Mouse (Mus musculus) heart, embryonic 11.5 days (tissue): ENCODE measurements around the gene Tssk2. TPM values are rescaled to one million over a fixed set of nuclear protein-coding genes. Genes with fewer than 3 reads are reported as not detected.
A peak's percentile ranks its signal among the peaks of the same experiment; 100 is the strongest.

Experiments
- ATAC-seq: fragments of 200-750 bp; cut with Nextera tagmentation; replicated peaks from 2 replicates; pipeline ENCODE4 v1.8.0; 2017; ENCODE audit warnings: moderate library complexity; ENCODE audit not compliant: insufficient number of reproducible peaks, low FRiP score, low TSS enrichment
- H3K27ac ChIP-seq: fragments of 300-500 bp; sonication (generic); 2 replicates; pipeline ENCODE4 v1.5.1; 2014; ENCODE audit warnings: mild to moderate bottlenecking, low read depth, low read length
- H3K27me3 ChIP-seq: fragments of 300-500 bp; sonication (generic); 2 replicates; pipeline ENCODE4 v1.6.1; 2014; ENCODE audit warnings: mild to moderate bottlenecking, low read length, mixed read lengths; ENCODE audit not compliant: control insufficient read depth, insufficient read depth
- H3K36me3 ChIP-seq: fragments of 300-500 bp; sonication (generic); 2 replicates; pipeline ENCODE4 v1.6.1; 2014; ENCODE audit warnings: mild to moderate bottlenecking, low read length, moderate library complexity, mixed read lengths; ENCODE audit not compliant: control insufficient read depth, insufficient read depth
- H3K4me1 ChIP-seq: fragments of 300-500 bp; sonication (generic); 2 replicates; pipeline ENCODE4 v1.6.1; 2014; ENCODE audit warnings: low read length; ENCODE audit not compliant: control insufficient read depth, insufficient read depth
- H3K4me2 ChIP-seq: fragments of 300-500 bp; sonication (generic); 2 replicates; pipeline ENCODE4 v1.6.1; 2014; ENCODE audit warnings: mild to moderate bottlenecking, moderate library complexity
- H3K4me3 ChIP-seq: fragments of 300-500 bp; sonication (generic); 2 replicates; pipeline ENCODE4 v1.5.1; 2014; ENCODE audit warnings: low read depth, low read length
- H3K9ac ChIP-seq: fragments of 300-500 bp; sonication (generic); 2 replicates; pipeline ENCODE4 v1.6.1; 2014; ENCODE audit warnings: mild to moderate bottlenecking, low read depth, low read length, moderate library complexity
- H3K9me3 ChIP-seq: fragments of 300-500 bp; sonication (generic); replicated peaks from 2 replicates; pipeline ENCODE4 v1.6.1; 2016; ENCODE audit warnings: low read length; ENCODE audit not compliant: control insufficient read depth
- WGBS: fragments of 180-500 bp; shearing (Covaris S2); extraction: QIAGEN DNeasy Blood & Tissue Kit; methylation state at CpG from one replicate; pipeline ENCODE4 v1.1.7; 2014; ENCODE audit not compliant: insufficient replicate concordance; 5-methylcytosine and 5-hydroxymethylcytosine counted together
- polyA plus RNA-seq: library from polyadenylated mRNA; unstranded; fragments of >200 nt; fragmentation: Nextera tagmentation; extraction: Ambion mirVana; gene quantifications from 2 replicates; pipeline ENCODE4 v1.2.1, GENCODE M21; 2014

The Tssk2 gene
- polyA plus RNA-seq, 1 experiment from 2014 or later: 0.11 TPM

DNA sequence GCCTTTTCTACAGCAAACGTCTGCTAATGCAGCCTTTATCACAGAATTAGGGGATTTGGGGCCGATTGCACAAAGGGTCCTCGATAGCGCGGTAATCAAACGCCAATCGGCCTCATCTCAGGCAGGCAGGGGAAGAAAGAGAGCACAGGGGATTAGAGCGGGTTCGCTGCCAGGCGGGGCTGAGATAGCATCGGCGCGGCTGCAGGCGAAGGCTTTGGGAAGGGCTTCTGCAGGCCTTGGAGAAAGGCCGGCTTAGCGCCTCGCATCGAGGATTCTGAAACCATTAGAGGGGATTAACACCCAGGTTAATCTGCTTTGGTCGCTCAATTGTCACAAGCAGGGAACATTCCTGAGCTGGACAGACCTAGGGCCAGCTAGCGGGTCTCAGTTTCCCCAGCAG is 22.1 kb downstream of the Tssk2 start:
- H3K4me1 ChIP-seq: peaks cover 15% of the 10 kb centered on the region
- H3K9me3 ChIP-seq: no peaks in the 10 kb centered on the region
- WGBS: 5% methylated on average over 20 of the region's 20 CpGs
- H3K4me3 ChIP-seq: peak overlapping the region; percentile 2; the same call in 1 of the 2 replicates
- peaks cover 41% of the 10 kb centered on the region for H3K27me3 ChIP-seq
- H3K27ac ChIP-seq: no peak overlapping the region
- no peak for ATAC-seq
- H3K36me3 ChIP-seq: peaks cover 2% of the 10 kb centered on the region; the same call in 1 of the 2 replicates
- H3K9ac ChIP-seq: peak overlapping the region; percentile 90
- peak overlapping the region; percentile 78 for H3K4me2 ChIP-seq

DNA sequence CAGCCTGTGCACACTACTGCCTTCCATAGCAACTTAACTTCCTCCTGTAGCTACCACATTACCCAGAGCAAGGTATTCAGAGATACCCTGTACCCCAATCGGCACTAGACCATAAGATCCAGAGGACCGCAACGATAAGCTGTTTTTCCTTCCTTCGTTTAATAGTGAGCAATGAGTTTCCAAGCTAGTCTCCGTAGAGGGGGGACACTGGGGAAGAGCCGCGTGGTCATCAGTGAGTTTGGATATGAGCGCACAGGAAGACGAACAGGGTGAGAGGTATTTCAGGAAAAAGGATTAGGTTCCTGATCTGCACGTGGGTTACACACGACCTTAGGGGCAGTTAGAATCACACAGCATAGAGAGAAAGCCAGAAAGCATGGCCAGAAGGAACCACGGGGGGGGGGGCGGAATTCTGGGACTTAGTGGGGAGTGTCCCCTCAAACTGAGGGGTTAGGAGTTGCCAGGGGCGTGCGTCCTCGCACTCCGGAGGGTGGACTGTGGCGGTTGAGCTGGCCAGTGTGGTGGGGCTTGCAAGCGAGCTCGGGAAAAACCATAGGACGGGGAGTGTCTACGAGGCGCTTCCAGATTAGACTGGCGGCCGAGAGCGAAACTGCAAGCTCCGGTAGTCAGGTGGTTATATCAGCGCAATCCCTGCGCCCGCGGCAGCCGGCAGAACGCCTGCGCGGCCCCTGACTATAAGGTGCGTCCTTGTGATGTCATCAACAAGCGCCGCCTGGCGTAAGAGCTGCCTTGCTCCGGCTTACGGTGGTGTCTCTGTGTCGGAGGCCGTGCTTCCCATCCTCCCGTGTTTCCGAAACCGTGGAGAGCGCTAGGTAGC is 23.1 kb downstream of the Tssk2 start:
- Histone ChIP-seq H3K4me2 (peak overlapping the region; percentile 78), H3K9ac (peak overlapping the region; percentile 90), H3K4me3 (peak overlapping the region; percentile 75), H3K9me3 (no peaks in the 10 kb centered on the region), H3K27ac (peak overlapping the region; percentile 65), H3K36me3 (peaks cover 2% of the 10 kb centered on the region; the same call in 1 of the 2 replicates), H3K4me1 (peaks cover 15% of the 10 kb centered on the region), H3K27me3 (peaks cover 31% of the 10 kb centered on the region)
- 3% methylated on average over 47 of the region's 47 CpGs for WGBS
- peak; percentile 90 for ATAC-seq

DNA sequence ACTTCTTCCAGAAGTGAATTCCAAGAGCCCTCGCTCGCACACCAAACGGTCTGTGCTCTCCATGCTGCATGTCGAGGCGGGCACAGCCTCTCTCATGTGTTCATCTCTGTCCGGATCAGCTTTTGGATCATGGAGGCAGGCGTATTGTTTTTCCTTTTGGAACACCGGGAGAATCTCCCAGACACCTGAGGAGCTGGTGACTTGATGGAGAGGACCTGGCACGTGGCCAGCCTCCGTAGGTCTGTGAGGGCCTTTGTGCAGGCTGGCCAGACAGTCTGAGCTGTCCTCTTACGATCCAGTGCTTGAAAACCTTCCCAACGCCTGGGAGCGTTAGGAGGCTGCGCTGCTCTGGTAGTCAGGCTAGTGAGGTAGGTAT is 23.7 kb downstream of the Tssk2 start:
- peak overlapping the region; percentile 75 for H3K4me3 ChIP-seq
- peak overlapping the region; percentile 78 for H3K4me2 ChIP-seq
- ATAC-seq: 0 out of 2 replicates have a peak, but pooled peaks have one; percentile 5
- peaks cover 26% of the 10 kb centered on the region for H3K27me3 ChIP-seq
- H3K36me3 ChIP-seq: peaks cover 2% of the 10 kb centered on the region; the same call in 1 of the 2 replicates
- peak overlapping the region; percentile 65 for H3K27ac ChIP-seq
- peaks cover 19% of the 10 kb centered on the region for H3K4me1 ChIP-seq
- no peaks in the 10 kb centered on the region for H3K9me3 ChIP-seq
- H3K9ac ChIP-seq: peak overlapping the region; percentile 90
- WGBS: under 1% methylated on average over 14 of the region's 14 CpGs

DNA sequence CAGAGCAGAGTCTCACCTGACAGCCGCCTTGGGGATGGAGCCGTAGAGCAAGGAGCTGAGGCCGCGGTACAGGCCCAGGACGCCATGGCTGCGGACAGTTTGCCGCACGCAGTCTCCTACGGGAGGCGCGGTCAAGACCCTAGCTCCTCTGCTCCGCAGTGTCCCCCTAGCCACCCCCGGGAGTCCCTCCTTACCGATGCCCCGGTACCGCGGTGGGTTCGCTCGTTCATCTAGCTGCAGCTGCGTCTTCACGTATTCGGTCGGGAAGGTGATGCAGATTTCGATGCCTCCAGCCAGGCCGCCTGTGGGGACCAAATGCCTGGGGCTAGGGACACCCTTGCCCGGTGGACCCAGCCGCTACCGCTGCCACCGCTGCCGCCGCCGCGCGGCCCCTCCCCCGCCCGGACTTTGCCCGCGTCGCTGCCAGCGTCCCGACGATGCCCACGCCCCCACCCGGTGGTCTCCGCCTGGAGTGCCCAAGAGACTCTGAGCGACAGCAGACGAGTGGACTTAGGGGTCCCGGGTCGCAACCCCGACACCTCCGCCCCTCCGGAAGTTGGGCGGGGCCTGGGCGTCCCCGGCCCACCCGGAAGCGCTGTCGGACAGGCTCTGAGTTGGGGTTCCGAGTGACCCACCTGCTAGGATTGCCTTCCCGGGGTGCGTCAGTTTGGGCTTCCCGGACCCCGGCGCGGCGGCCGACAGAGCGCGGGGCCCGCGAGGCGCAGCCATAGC is 29.1 kb downstream of the Tssk2 start:
- Histone ChIP-seq H3K27ac (peak overlapping the region; percentile 74), H3K4me3 (peak overlapping the region; percentile 65), H3K9ac (peak overlapping the region; percentile 68), H3K4me1 (peaks cover 10% of the 10 kb centered on the region), H3K36me3 (peaks cover 2% of the 10 kb centered on the region; the same call in 1 of the 2 replicates), H3K9me3 (no peaks in the 10 kb centered on the region), H3K27me3 (no peaks in the 10 kb centered on the region), H3K4me2 (peak overlapping the region; percentile 92)
- peak; percentile 15 for ATAC-seq
- under 1% methylated on average over 65 of the region's 72 CpGs for WGBS

GRCm38 (mm10) chr16:17928087-17928580 is 29.7 kb downstream of the Tssk2 start, which contains the start of gene Slc25a1:
Slc25a1 (minus strand) TSS chr16:17928219.
- WGBS: 0% methylated on average over 46 of the region's 47 CpGs

DNA sequence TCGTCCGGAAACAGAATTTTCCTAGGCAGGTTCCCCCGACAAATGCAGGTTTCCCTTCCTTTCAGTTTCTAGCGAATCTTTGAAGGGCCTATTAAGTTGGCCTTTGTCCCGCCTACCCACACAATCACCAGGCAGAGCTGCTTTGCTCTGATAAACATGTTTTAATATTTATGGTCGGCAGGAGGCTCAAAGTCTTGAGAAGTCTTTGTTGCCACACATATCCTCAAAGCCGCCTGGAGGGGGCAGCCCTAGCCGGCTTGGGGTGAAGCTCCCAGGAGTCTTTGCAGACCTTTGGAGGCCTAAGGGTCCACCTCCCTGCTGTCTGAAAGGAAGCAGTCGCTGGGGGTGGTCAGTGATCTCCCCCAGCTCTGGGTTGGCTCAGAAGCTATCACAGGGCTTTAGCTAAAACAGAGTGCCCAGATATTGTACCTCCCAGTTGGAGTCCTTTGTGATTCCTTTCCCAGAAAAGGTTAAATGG is 30.2 kb downstream of the Tssk2 start:
- ATAC-seq: peak; percentile 47; the same call in 1 of the 2 replicates
- Histone ChIP-seq H3K27me3 (no peaks in the 10 kb centered on the region), H3K27ac (peak overlapping the region; percentile 74), H3K4me1 (peaks cover 6% of the 10 kb centered on the region), H3K36me3 (peaks cover 2% of the 10 kb centered on the region; the same call in 1 of the 2 replicates), H3K4me3 (peak overlapping the region; percentile 65), H3K9me3 (no peaks in the 10 kb centered on the region), H3K4me2 (peak overlapping the region; percentile 92), H3K9ac (peak overlapping the region; percentile 68)
- WGBS: 2% methylated on average over 9 of the region's 9 CpGs

More at GRCm38 (mm10) chr16:17928087-17928580, 29.7 kb downstream of the Tssk2 start, which contains the start of gene Slc25a1:
- Histone ChIP-seq H3K36me3 (peaks cover 2% of the 10 kb centered on the region; the same call in 1 of the 2 replicates), H3K4me2 (peak within 1 kb of the TSS; percentile 92), H3K9ac (peak within 1 kb of the TSS; percentile 68), H3K9me3 (no peaks in the 10 kb centered on the region), H3K27ac (peak within 1 kb of the TSS; percentile 74), H3K4me3 (peak within 1 kb of the TSS; percentile 65), H3K27me3 (no peaks in the 10 kb centered on the region), H3K4me1 (peaks cover 6% of the 10 kb centered on the region)
- peak; percentile 82 for ATAC-seq

DNA sequence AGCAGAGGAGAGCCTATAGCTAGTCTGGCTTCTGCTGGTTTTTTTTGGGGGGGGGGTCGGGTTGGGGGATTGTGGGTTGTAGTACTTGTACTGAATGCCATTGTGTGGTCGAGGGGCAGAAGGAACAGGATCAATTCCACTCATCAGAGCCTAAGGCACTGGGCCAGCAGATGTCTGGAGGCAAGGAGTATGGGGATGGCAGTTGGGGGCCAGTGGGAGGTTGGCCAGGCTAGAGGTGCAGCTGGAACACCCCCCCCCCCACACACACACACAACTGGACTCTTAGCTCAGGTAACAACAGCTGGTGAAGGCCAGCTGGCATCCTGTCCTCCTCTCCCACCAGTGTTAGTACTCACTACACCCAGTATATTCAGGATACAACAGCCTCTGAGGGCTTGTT is 30.8 kb downstream of the Tssk2 start:
- no peaks in the 10 kb centered on the region for H3K9me3 ChIP-seq
- peaks cover 2% of the 10 kb centered on the region; the same call in 1 of the 2 replicates for H3K36me3 ChIP-seq
- 15% methylated on average over 2 of the region's 2 CpGs for WGBS
- H3K4me3 ChIP-seq: no peak overlapping the region
- peaks cover 6% of the 10 kb centered on the region for H3K4me1 ChIP-seq
- H3K27me3 ChIP-seq: no peaks in the 10 kb centered on the region
- H3K4me2 ChIP-seq: no peak overlapping the region
- H3K27ac ChIP-seq: 0 out of 2 replicates have a peak overlapping the region, but pooled peaks have one; percentile 2
- no peak for ATAC-seq
- H3K9ac ChIP-seq: no peak overlapping the region

- H3K27ac ChIP-seq: no peak overlapping the region
- H3K27me3 ChIP-seq: no peaks in the 10 kb centered on the region
- ATAC-seq: no peak
- H3K9ac ChIP-seq: no peak overlapping the region
- no peaks in the 10 kb centered on the region for H3K9me3 ChIP-seq
- no peak overlapping the region for H3K4me3 ChIP-seq
- peaks cover 6% of the 10 kb centered on the region for H3K4me1 ChIP-seq
- H3K4me2 ChIP-seq: no peak overlapping the region
- 85% methylated on average over 2 of the region's 2 CpGs for WGBS
- H3K36me3 ChIP-seq: peaks cover 2% of the 10 kb centered on the region; the same call in 1 of the 2 replicates
Observed at GRCm38 (mm10) chr16:17929631-17930030, 31.2 kb downstream of the Tssk2 start.
